Mouse (Mus musculus) liver, postnatal 0 days (tissue): ENCODE measurements at regions not wholly inside any gene's neighbourhood (a gene's known extent, or its start where the extent isn't known, plus 50 kb on each side); places are given as distances from the start of the nearest gene placed in this dataset.

Experiments used
- CTCF ChIP-seq: sonication (generic); IDR thresholded peaks from 2 replicates; pipeline ENCODE4 v1.5.1; 2016; ENCODE audit warnings: antibody characterized with exemption, low read depth
- EP300 ChIP-seq: IDR thresholded peaks from 2 replicates; pipeline ENCODE4 v1.6.1; 2016; ENCODE audit warnings: antibody characterized with exemption, low read depth, mild to moderate bottlenecking

DNA sequence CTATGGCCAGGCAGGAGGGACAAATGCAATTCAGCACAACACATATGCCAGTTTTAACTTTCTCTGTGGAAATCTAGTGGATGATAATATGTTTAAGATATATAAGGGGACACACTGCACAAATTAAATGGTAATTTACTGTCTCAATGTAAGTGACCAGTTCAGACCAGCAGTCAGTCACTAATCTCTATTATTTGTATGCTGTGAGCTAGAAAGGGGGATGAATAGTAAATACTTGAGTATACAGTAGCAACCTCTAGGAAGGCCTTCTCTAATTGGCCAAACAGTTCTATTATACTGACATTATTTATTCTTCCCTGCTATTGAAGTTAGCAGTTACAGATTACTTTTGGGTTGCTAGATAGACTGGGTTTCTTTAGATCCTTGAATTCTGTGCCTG lies 391.2 kb downstream of the Fign start:
- no peak for TF ChIP-seq CTCF
- TF ChIP-seq EP300 = no peak
